Mouse (Mus musculus) left cerebral cortex, adult 2 months (tissue): ENCODE results near the gene Elmsan1. TPM values are rescaled to one million over a fixed set of nuclear protein-coding genes. Genes with fewer than 3 reads are reported as not detected.

Experiments
- DNase-seq, 2 experiments: peaks; one replicate each; pipeline ENCODE4 v3.0.0; 2021 to 2022; ENCODE audit warnings: low spot score in 2 of 2, mixed read lengths in 1 of 2; ENCODE audit errors: extremely low spot score in 1 of 2
- H3K27ac ChIP-seq: fragments of 200-600 bp; 2 replicates; pipeline ENCODE4 v1.8.1; 2022
- H3K4me3 ChIP-seq: fragments of 200-600 bp; 2 replicates; pipeline ENCODE4 v1.8.1; 2022
- CTCF ChIP-seq: fragments of 200-600 bp; IDR thresholded peaks from 2 replicates; pipeline ENCODE4 v1.8.1; 2022; ENCODE audit warnings: antibody characterized with exemption, mild to moderate bottlenecking, moderate library complexity
- intact Hi-C: fragments of 180-260 bp; cut with DNase I; formaldehyde crosslinking; loops from one replicate; pipeline ENCODE4 v1.15.1; 2025
- total RNA-seq, 2 experiments: library from RNA; stranded (reverse); gene quantifications; 2 replicates each; pipeline ENCODE4 v1.2.3; 2021

Elmsan1 gene
- total RNA-seq, 2 experiments from 2014 or later = 16.6 to 22.8 TPM

- Histone ChIP-seq H3K27ac (peak overlapping the region; percentile 94), H3K4me3 (no peak overlapping the region)
- DNase-seq = no peak
- intact Hi-C loops = no loop called here
- no peak for TF ChIP-seq CTCF
Measured at GRCm38 (mm10) chr12:84178052-84178451, 40.6 kb downstream of the Elmsan1 start.

DNA sequence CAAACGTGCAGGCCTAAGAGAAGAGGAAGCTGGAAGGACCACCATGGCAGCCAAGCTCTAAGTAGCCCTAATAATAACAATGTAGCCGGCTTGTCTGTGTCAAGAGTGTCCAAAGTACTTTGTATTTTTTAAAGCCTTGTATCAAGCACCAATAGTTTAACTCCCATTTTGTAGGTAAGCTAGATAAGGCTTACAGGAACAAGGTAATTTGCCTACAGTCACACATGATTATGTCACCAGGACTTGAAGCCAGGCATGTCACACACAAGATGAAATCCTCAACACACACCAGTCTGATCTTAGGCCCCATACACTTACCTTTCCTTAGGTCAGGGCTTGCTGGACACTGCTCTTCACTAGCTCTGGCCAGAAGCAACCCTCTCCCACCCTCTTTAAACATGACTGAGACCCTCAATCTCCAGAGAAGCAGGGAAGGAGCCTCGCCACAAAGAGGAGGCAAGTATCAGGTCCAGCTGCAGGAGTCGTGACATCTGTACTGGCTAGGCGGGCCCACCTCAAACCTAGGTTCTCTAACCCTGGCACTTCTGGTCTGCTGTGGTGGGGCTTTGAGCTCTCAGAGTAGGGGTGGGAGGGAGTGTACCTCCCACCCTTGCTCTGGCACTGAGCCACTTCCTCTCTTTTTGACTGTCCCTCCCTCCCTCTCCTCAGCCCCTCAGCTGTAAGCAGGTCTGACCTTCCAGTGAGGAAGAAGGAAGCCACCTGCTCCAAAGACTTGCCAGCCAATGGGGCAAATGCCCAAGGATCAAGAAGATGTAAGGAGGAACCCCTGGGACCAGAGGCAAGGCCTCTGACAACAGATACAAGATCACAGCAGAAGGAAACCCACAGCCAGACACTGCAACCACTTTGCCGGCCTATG lies 41.6 kb downstream of the Elmsan1 start:
- Histone ChIP-seq H3K27ac (peak overlapping the region; percentile 94), H3K4me3 (no peak overlapping the region)
- no peak for DNase-seq
- intact Hi-C loops = loop anchor here (1.0 kb wide), 1 partner anchor 41 kb away; the partner anchor contains the start of gene Elmsan1
- no peak for TF ChIP-seq CTCF

GRCm38 (mm10) chr12:84176126-84176769 lies 42.4 kb downstream of the Elmsan1 start:
- intact Hi-C loops = loop anchor here (1.0 kb wide), 1 partner anchor 42 kb away; the partner anchor contains the start of gene Elmsan1
- H3K27ac ChIP-seq = peak overlapping the region; percentile 94

GRCm38 (mm10) chr12:84175659-84176061 lies 43.0 kb downstream of the Elmsan1 start:
- H3K27ac ChIP-seq = peak overlapping the region; percentile 94
- H3K4me3 ChIP-seq = peak overlapping the region; percentile 43
- intact Hi-C loops = loop anchor here (1.0 to 2.0 kb wide), 2 partner anchors 17 to 43 kb away; partner anchors contain the start of gene Elmsan1
- DNase-seq = peak; percentile 83 to 86
- no peak; the same call in 1 of the 2 replicates for TF ChIP-seq CTCF

More at GRCm38 (mm10) chr12:84176126-84176769, 42.4 kb downstream of the Elmsan1 start:
- no peak for DNase-seq
- no peak for TF ChIP-seq CTCF
- H3K4me3 ChIP-seq = peak overlapping the region; percentile 43

- H3K4me3 ChIP-seq = no peak overlapping the region
- H3K27ac ChIP-seq = peak overlapping the region; percentile 94
- intact Hi-C loops = loop anchor here (2.0 kb wide), 1 partner anchor 18 kb away; no protein-coding TSS in a partner anchor
Measured at GRCm38 (mm10) chr12:84174871-84175270, 43.8 kb downstream of the Elmsan1 start.

DNA sequence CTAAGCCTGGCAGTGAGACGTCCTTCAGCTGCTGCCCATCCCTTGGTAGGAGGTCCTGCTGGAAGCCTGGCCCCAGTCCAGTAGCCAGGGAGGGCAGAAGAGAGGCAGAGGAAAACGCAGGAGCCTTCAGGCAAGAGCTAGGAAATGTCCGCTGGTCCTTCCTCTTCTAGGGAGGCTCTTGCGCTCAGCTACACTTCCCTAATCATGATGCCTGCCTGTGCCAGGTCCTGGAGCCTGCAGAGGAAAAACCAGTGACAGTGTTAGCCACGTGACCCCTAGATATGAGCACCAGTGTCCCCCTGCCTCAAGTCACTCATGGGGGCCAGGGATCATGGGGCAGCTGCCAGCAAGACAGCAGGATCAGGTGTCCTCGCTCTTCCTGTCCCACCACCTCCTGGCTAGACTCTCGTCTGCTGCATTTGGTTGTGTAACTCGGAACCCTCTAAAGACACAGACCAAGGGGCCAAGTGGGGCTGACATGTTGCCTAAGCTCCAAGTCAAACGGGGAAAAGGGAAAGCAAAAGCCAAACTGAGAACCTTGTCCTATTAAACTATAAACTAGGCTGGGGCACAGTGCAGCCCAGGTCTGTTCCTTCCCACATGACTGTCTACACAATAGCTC lies 44.4 kb downstream of the Elmsan1 start:
- no peak for DNase-seq
- TF ChIP-seq CTCF = no peak
- no peak overlapping the region for H3K4me3 ChIP-seq
- peak overlapping the region; percentile 25; the same call in 1 of the 2 replicates for H3K27ac ChIP-seq
- intact Hi-C loops = loop anchor here (2.0 kb wide), 1 partner anchor 18 kb away; no protein-coding TSS in a partner anchor

More at GRCm38 (mm10) chr12:84174871-84175270, 43.8 kb downstream of the Elmsan1 start:
- DNase-seq = no peak
- TF ChIP-seq CTCF = no peak

DNA sequence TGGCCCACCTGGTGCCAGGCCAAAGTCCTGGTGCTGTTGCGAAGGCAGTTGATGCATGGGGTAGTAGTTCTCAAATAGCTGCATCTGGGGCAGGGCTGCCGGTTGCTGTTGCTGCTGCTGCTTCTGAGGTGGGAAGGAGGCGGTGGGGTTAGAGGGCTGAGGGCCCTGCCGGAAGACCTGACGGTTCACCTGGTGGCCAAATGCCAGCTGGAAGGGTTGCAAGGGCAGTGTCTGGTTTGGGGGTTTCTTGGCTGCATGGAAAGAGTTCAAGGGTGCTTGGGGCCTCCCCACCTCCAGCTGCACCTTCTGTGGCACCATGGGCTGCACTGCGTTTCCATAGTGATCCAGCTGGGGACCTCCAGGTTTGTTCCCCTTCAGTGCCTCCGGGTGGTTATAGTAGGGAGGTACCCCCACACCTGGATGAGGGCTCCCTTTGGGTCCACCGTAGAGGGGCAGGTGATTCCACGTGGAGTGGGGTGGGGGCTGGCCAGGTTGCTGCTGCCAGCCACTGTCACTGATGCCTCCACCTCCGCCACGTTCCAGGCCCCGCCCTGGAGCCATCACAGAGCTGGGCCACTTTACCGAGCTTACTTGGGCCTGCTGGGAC lies 45.3 kb downstream of the Elmsan1 start:
- peak overlapping the region; percentile 32; the same call in 1 of the 2 replicates for H3K27ac ChIP-seq
- no peak for TF ChIP-seq CTCF
- intact Hi-C loops = no loop called here
- no peak for DNase-seq
- no peak overlapping the region for H3K4me3 ChIP-seq

GRCm38 (mm10) chr12:84172862-84173261 lies 45.8 kb downstream of the Elmsan1 start:
- Histone ChIP-seq H3K27ac (no peak overlapping the region; the same call in 1 of the 2 replicates), H3K4me3 (no peak overlapping the region)
- intact Hi-C loops = no loop called here
- TF ChIP-seq CTCF = no peak
- no peak for DNase-seq

- intact Hi-C loops = no loop called here
- DNase-seq = no peak
- no peak overlapping the region for H3K27ac ChIP-seq
- H3K4me3 ChIP-seq = no peak overlapping the region
- no peak for TF ChIP-seq CTCF
Measured at GRCm38 (mm10) chr12:84172216-84172615, 46.5 kb downstream of the Elmsan1 start.

DNA sequence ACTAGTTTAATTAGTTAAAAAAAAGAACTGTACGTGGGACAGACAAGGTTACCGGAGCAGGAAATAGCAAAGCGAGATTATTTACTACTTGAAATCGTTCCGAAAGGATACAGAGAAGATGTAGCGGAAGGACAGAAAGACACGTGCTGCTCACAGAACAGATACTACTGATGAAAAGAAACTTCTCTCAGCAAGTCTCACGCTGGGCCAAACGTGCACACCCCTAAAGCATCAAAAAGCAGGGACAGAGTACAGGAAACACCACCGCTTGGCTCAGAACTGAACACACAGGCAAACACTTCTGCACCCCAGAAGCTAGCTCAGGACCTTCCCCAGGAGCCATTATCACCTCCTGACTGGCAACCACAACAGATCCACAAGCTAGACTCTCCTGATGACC lies 48.1 kb downstream of the Elmsan1 start:
- Histone ChIP-seq H3K27ac (no peak overlapping the region), H3K4me3 (no peak overlapping the region)
- no peak for DNase-seq
- no peak for TF ChIP-seq CTCF
- intact Hi-C loops = no loop called here
